Mouse (Mus musculus) liver, adult 2 months (tissue): ENCODE results near the gene Ttc39a. TPM values are rescaled to one million over a fixed set of nuclear protein-coding genes. Genes with fewer than 3 reads are reported as not detected.

ENCODE experiments used
- DNase-seq: peaks from one replicate; pipeline ENCODE4 v3.0.0-alpha.2; 2011; ENCODE audit warnings: low read depth, low spot score; ENCODE audit errors: extremely low read depth
- H3K27ac ChIP-seq: fragments of 200-500 bp; replicated peaks from 2 replicates; pipeline ENCODE4 v1.5.1; 2012; ENCODE audit warnings: low read depth, mild to moderate bottlenecking, control low read depth, inconsistent platforms, low read length; ENCODE audit not compliant: insufficient read depth
- H3K27me3 ChIP-seq: fragments of 200-500 bp; 2 replicates; pipeline ENCODE4 v1.6.1; 2012; ENCODE audit warnings: mild to moderate bottlenecking, moderate library complexity, low read length, inconsistent platforms; ENCODE audit not compliant: control insufficient read depth, insufficient read depth
- H3K36me3 ChIP-seq: fragments of 200-500 bp; 2 replicates; pipeline ENCODE4 v1.6.1; 2012; ENCODE audit warnings: low read length, inconsistent platforms; ENCODE audit not compliant: control insufficient read depth, insufficient read depth
- H3K4me1 ChIP-seq: fragments of 200-500 bp; 2 replicates; pipeline ENCODE4 v1.6.1; 2011; ENCODE audit warnings: low read length; ENCODE audit not compliant: control insufficient read depth, insufficient read depth
- H3K4me3 ChIP-seq: fragments of 200-500 bp; 2 replicates; pipeline ENCODE4 v1.5.1; 2011; ENCODE audit warnings: low read depth, mild to moderate bottlenecking, control low read depth, low read length, moderate library complexity; ENCODE audit not compliant: insufficient read depth
- H3K79me2 ChIP-seq: fragments of 200-500 bp; 2 replicates; pipeline ENCODE4 v1.6.1; 2012; ENCODE audit warnings: inconsistent platforms, mild to moderate bottlenecking, low read length, moderate library complexity; ENCODE audit not compliant: control insufficient read depth, insufficient read depth
- H3K9ac ChIP-seq: fragments of 200-500 bp; 2 replicates; pipeline ENCODE4 v1.6.1; 2012; ENCODE audit warnings: low read depth, mild to moderate bottlenecking, control low read depth, inconsistent platforms, low read length
- CTCF ChIP-seq: fragments of 200-500 bp; IDR thresholded peaks from 2 replicates; pipeline ENCODE4 v1.5.1; 2011; ENCODE audit warnings: low read depth, low read length, control low read depth
- POLR2A ChIP-seq: fragments of 200-500 bp; IDR thresholded peaks from 2 replicates; pipeline ENCODE4 v1.6.1; 2011; ENCODE audit warnings: low read length, control low read depth; ENCODE audit not compliant: insufficient read depth; ENCODE audit errors: extremely low read depth
- WGBS: fragments of 180-500 bp; shearing (Covaris S2); methylation state at CpG from one replicate; pipeline ENCODE4 v1.1.7; 2018; 5-methylcytosine and 5-hydroxymethylcytosine counted together
- polyA plus RNA-seq: library from polyadenylated mRNA; depleted of rRNA; stranded (reverse); fragments of >200 nt; gene quantifications from 2 replicates; pipeline ENCODE4 v1.2.3, GENCODE M21; 2012
- total RNA-seq: library from RNA; depleted of rRNA; stranded (reverse); fragments of >200 nt; gene quantifications from 2 replicates; pipeline ENCODE4 v1.2.3, GENCODE M21; 2014

Ttc39a gene
- total and polyA plus RNA-seq, 2 experiments, result 1.1 to 1.7 TPM

- TF ChIP-seq CTCF (no peak), POLR2A (no peak)
- peak; percentile 49 for DNase-seq
Observed at GRCm38 (mm10) chr4:109419017-109419416, 12.6 kb downstream of the Ttc39a start.

GRCm38 (mm10) chr4:109419563-109419962 lies 13.1 kb downstream of the Ttc39a start:
- Histone ChIP-seq H3K9ac (no peak overlapping the region), H3K27ac (0 out of 2 replicates have a peak overlapping the region, but pooled peaks have one; percentile 10), H3K79me2 (no peaks in the 10 kb centered on the region), H3K36me3 (no peaks in the 10 kb centered on the region), H3K4me3 (no peak overlapping the region), H3K4me1 (no peaks in the 10 kb centered on the region; the same call in 1 of the 2 replicates), H3K27me3 (no peaks in the 10 kb centered on the region)
- WGBS, result 62% methylated on average over 4 of the region's 4 CpGs
- DNase-seq, result peak; percentile 43
- no peak for TF ChIP-seq CTCF
- TF ChIP-seq POLR2A, result no peak

More at GRCm38 (mm10) chr4:109419017-109419416, 12.6 kb downstream of the Ttc39a start:
- Histone ChIP-seq H3K9ac (no peak overlapping the region), H3K27me3 (no peaks in the 10 kb centered on the region), H3K27ac (0 out of 2 replicates have a peak overlapping the region, but pooled peaks have one; percentile 15), H3K79me2 (no peaks in the 10 kb centered on the region), H3K36me3 (no peaks in the 10 kb centered on the region), H3K4me1 (no peaks in the 10 kb centered on the region; the same call in 1 of the 2 replicates), H3K4me3 (no peak overlapping the region)
- 18% methylated on average over 3 of the region's 3 CpGs for WGBS

GRCm38 (mm10) chr4:109420138-109420795 lies 13.8 kb downstream of the Ttc39a start:
- peak; percentile 56 for TF ChIP-seq CTCF
- TF ChIP-seq POLR2A, result no peak

DNA sequence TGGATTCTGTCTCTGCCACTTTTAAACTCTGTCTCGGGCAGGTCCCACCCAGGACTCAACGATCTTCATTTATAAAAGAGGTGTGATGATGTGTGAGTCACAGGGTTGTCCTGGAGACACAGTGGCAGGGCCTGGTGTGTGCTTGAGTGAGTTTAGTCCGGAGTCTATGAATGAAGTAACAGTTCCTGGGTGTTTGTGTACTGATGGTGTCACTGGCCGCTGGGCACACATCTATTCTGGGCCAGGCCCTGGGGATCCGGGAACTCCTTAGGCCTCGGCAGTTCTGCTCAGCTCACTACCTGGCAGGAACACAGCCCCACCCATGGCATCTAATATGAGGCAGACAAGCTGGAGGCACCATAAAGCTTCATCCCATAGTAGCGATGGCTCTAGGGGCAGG lies 15.2 kb downstream of the Ttc39a start:
- no peaks in the 10 kb centered on the region for H3K27me3 ChIP-seq
- no peak for DNase-seq
- TF ChIP-seq CTCF (no peak), POLR2A (no peak)
- H3K79me2 ChIP-seq, result no peaks in the 10 kb centered on the region
- 90% methylated on average over 7 of the region's 7 CpGs for WGBS
- no peak overlapping the region for H3K27ac ChIP-seq
- H3K4me1 ChIP-seq, result no peaks in the 10 kb centered on the region; the same call in 1 of the 2 replicates
- no peak overlapping the region for H3K9ac ChIP-seq
- no peaks in the 10 kb centered on the region for H3K36me3 ChIP-seq
- H3K4me3 ChIP-seq, result no peak overlapping the region

More at GRCm38 (mm10) chr4:109420138-109420795, 13.8 kb downstream of the Ttc39a start:
- Histone ChIP-seq H3K36me3 (no peaks in the 10 kb centered on the region), H3K27me3 (no peaks in the 10 kb centered on the region), H3K27ac (no peak overlapping the region), H3K4me3 (no peak overlapping the region), H3K4me1 (no peaks in the 10 kb centered on the region; the same call in 1 of the 2 replicates), H3K79me2 (no peaks in the 10 kb centered on the region), H3K9ac (no peak overlapping the region)
- 92% methylated on average over 8 of the region's 8 CpGs for WGBS
- DNase-seq, result no peak

DNA sequence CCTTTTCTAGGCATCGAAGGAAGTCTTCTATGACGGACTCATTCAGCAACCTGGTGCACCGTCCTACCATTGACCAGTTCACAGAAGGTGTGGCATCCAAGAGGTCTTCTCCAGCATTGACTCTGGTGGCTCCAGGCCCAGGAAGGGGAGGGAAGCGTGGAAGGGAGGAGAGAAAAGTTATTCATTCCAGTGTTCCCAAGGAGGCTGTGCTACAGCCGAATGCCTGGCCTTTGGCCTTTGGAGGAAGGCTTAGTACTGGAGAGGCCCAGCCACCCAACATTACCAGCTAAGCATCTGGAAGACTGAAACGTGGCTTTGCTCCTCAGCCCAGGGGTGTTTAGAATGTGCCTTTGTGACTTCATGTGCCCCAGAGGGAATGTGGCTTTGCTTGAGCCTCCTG lies 16.0 kb downstream of the Ttc39a start:
- Histone ChIP-seq H3K4me3 (no peak overlapping the region), H3K79me2 (no peaks in the 10 kb centered on the region), H3K27ac (no peak overlapping the region), H3K36me3 (no peaks in the 10 kb centered on the region), H3K9ac (no peak overlapping the region), H3K4me1 (no peaks in the 10 kb centered on the region; the same call in 1 of the 2 replicates), H3K27me3 (no peaks in the 10 kb centered on the region)
- DNase-seq, result no peak
- 90% methylated on average over 6 of the region's 6 CpGs for WGBS
- TF ChIP-seq CTCF, result no peak
- no peak for TF ChIP-seq POLR2A

DNA sequence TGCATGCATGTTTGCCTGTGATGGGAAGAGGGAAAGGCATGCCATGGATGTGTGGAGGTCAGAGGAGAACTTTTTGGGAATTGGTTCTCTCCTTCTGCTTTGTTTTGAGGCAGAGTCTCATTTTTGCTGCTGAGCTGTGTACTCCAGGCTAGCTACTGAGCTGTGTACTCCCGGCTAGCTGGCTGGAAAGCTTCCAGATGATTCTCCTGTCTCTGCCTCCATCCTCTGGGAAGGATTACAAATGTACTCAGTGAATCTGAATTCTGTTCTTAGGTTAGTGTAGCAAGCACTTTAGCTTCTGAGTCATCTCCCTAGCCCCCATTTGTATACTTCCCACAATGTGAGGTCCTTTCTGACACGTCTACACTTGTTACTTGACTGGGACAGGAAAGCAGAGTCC lies 17.0 kb downstream of the Ttc39a start:
- Histone ChIP-seq H3K36me3 (no peaks in the 10 kb centered on the region), H3K79me2 (no peaks in the 10 kb centered on the region), H3K4me1 (no peaks in the 10 kb centered on the region; the same call in 1 of the 2 replicates), H3K9ac (no peak overlapping the region), H3K27ac (no peak overlapping the region), H3K27me3 (no peaks in the 10 kb centered on the region), H3K4me3 (no peak overlapping the region)
- no peak for DNase-seq
- 67% methylated on average over 2 of the region's 2 CpGs for WGBS
- TF ChIP-seq POLR2A (no peak), CTCF (no peak)
